Mouse (Mus musculus): ENCODE measurements around the gene Clba1. TPM values are rescaled to one million over a fixed set of nuclear protein-coding genes. Genes with fewer than 3 reads are reported as not detected.
A peak's percentile ranks its signal among the peaks of the same experiment; 100 is the strongest.

Clba1 gene
- polyA plus RNA-seq, 1 experiment from 2014 or later: 11.9 TPM

GRCm38 (mm10) chr12:112769031-112769430 is 39.7 kb upstream of the Clba1 start:
- ATAC-seq (replicated peaks; ENCODE audit: low FRiP score): no peak
- Histone ChIP-seq H3K9ac (no peak overlapping the region), H3K9me3 (replicated peaks) (no peaks in the 10 kb centered on the region), H3K4me2 (no peak overlapping the region), H3K27ac (no peak overlapping the region), H3K4me1 (no peaks in the 10 kb centered on the region), H3K4me3 (replicated peaks) (no peak overlapping the region), H3K36me3 (no peaks in the 10 kb centered on the region), H3K27me3 (no peaks in the 10 kb centered on the region)
- 84% methylated on average over 6 of the region's 6 CpGs for WGBS

DNA sequence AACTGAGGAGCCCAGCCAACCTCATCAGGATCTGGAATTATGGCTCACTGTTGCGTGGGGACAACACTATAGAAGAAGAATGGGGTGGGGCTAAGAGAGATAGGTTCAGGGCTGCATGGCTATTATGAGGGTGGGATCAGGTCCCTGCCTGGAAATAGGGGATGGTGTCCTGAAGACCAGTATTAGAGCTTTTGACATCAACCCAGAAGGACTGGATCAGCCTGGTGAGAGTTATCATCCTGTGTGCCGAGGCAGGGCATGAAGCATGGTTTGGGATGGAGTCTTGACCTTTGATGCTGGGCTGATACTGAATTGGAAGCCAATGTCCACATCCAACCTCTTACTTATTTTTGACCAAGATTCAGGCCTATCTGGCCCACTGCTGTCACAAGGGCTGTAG is 39.0 kb upstream of the Clba1 start:
- Histone ChIP-seq H3K27ac (no peak overlapping the region), H3K4me3 (replicated peaks) (no peak overlapping the region), H3K4me1 (no peaks in the 10 kb centered on the region), H3K9me3 (replicated peaks) (no peaks in the 10 kb centered on the region), H3K9ac (no peak overlapping the region), H3K36me3 (no peaks in the 10 kb centered on the region), H3K4me2 (no peak overlapping the region), H3K27me3 (no peaks in the 10 kb centered on the region)
- ATAC-seq (replicated peaks; ENCODE audit: low FRiP score): no peak
- 93% methylated on average over 2 of the region's 2 CpGs for WGBS

DNA sequence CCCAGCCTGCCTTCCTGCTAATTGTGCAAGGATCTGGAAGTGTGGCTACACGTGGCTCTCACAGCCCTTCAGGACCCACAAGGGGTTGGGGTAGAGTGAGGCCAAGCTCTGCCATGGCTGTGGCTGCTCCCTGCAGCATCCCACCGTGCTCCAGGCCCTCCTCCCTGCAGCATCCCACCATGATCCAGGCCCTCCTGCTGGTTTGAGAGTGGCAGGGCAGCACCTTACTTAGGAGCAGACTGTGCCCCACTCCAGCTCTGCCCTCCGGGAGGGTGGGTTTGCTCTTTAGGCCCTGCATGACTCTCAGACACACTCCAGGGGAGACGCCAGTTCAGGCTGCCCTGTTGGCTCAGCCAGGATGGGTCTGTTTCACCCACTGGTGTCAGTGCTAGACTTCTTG is 38.3 kb upstream of the Clba1 start:
- Histone ChIP-seq H3K27ac (no peak overlapping the region), H3K4me3 (replicated peaks) (no peak overlapping the region), H3K27me3 (no peaks in the 10 kb centered on the region), H3K36me3 (no peaks in the 10 kb centered on the region), H3K9ac (no peak overlapping the region), H3K9me3 (replicated peaks) (no peaks in the 10 kb centered on the region), H3K4me2 (no peak overlapping the region), H3K4me1 (no peaks in the 10 kb centered on the region)
- no peak for ATAC-seq (replicated peaks; ENCODE audit: low FRiP score)
- WGBS: 79% methylated on average over 4 of the region's 4 CpGs

- H3K4me1 ChIP-seq: no peaks in the 10 kb centered on the region
- no peak overlapping the region for H3K27ac ChIP-seq
- 0 out of 2 replicates have a peak, but pooled peaks cover 3% of the 10 kb centered on the region for H3K9me3 ChIP-seq (replicated peaks)
- no peak overlapping the region for H3K4me2 ChIP-seq
- no peaks in the 10 kb centered on the region for H3K27me3 ChIP-seq
- H3K36me3 ChIP-seq: no peaks in the 10 kb centered on the region
- H3K9ac ChIP-seq: no peak overlapping the region
- H3K4me3 ChIP-seq (replicated peaks): no peak overlapping the region
- ATAC-seq (replicated peaks; ENCODE audit: low FRiP score): no peak
- WGBS: 91% methylated on average over 14 of the region's 14 CpGs
Observed at GRCm38 (mm10) chr12:112772306-112772705, 36.4 kb upstream of the Clba1 start.

DNA sequence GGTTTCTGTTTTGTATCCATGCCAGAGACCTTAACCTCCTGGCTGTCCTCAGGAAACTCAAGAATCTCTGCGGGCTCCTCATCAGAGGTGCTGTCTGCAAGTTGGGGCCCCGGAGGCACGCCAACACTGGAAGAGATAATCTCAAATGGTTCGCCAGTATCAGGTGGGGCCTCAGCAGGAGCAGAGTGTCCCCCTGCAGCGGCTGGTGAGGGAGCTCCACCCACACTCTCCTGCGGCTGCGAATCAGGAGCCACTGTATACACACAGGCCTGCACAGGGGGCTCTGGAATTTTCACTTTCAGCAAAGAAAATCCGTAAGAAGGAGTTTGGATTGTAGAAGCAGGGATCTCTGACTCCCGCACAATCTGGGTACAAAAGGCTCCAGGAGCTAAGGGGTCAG is 35.4 kb upstream of the Clba1 start:
- Histone ChIP-seq H3K27ac (no peak overlapping the region), H3K36me3 (no peaks in the 10 kb centered on the region), H3K9ac (no peak overlapping the region), H3K4me2 (no peak overlapping the region), H3K27me3 (no peaks in the 10 kb centered on the region), H3K9me3 (replicated peaks) (0 out of 2 replicates have a peak, but pooled peaks cover 3% of the 10 kb centered on the region), H3K4me1 (no peaks in the 10 kb centered on the region), H3K4me3 (replicated peaks) (no peak overlapping the region)
- 50% methylated on average over 9 of the region's 9 CpGs for WGBS
- ATAC-seq (replicated peaks; ENCODE audit: low FRiP score): no peak

DNA sequence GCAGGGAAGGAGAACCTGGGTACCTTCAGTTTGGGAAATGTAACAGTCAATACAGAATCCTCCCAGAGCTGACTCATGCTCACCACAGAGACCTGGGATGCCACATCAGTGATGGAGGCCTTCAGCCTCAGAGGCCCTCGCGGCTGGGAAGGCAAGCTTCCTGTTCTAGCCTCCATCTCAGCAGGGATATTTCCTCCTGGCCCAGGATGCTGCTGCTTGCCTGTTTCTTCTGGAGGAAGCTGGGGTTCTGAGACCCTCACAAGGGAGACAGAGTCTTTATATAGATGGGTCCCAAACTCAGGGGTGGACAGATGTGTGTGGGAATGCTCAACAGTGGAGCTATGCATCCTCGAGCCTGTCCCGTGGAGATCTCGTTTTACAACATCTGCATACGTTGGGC is 34.7 kb upstream of the Clba1 start:
- no peaks in the 10 kb centered on the region for H3K27me3 ChIP-seq
- no peak overlapping the region for H3K4me2 ChIP-seq
- H3K36me3 ChIP-seq: no peaks in the 10 kb centered on the region
- no peak overlapping the region for H3K27ac ChIP-seq
- H3K4me1 ChIP-seq: no peaks in the 10 kb centered on the region
- no peak for ATAC-seq (replicated peaks; ENCODE audit: low FRiP score)
- no peak overlapping the region for H3K9ac ChIP-seq
- no peak overlapping the region for H3K4me3 ChIP-seq (replicated peaks)
- 75% methylated on average over 6 of the region's 6 CpGs for WGBS
- H3K9me3 ChIP-seq (replicated peaks): 0 out of 2 replicates have a peak, but pooled peaks cover 3% of the 10 kb centered on the region

- WGBS: 90% methylated on average over 10 of the region's 10 CpGs
Observed at GRCm38 (mm10) chr12:112774481-112774880, 34.3 kb upstream of the Clba1 start.

DNA sequence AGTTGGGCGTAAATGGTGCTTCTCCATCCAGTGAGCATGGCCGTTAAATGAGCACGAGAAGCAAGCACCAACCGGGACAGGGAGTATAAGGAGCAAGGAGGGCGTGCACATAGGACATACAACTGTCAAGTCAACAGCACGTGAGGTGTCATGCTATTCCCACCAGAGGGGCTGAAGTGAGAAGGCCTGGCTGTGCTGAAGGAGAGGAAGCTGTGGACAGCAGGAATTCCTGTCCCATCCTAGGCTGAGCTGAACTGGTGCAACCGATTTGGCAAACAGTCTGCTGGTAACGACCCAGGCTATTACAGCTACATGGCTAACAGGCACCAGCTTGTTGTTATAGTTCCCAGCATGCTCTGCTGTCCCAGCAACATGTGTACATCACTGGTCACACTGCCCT is 17.7 kb upstream of the Clba1 start:
- no peak for ATAC-seq (replicated peaks; ENCODE audit: low FRiP score)
- WGBS: 58% methylated on average over 8 of the region's 8 CpGs

More at GRCm38 (mm10) chr12:112774481-112774880, 34.3 kb upstream of the Clba1 start:
- Histone ChIP-seq H3K4me2 (no peak overlapping the region), H3K9me3 (replicated peaks) (0 out of 2 replicates have a peak, but pooled peaks cover 3% of the 10 kb centered on the region), H3K27ac (no peak overlapping the region), H3K36me3 (no peaks in the 10 kb centered on the region), H3K9ac (no peak overlapping the region), H3K4me1 (no peaks in the 10 kb centered on the region), H3K4me3 (replicated peaks) (no peak overlapping the region), H3K27me3 (no peaks in the 10 kb centered on the region)
- no peak for ATAC-seq (replicated peaks; ENCODE audit: low FRiP score)

GRCm38 (mm10) chr12:112793601-112794355 is 15.0 kb upstream of the Clba1 start:
- H3K4me1 ChIP-seq: peaks cover 41% of the 10 kb centered on the region
- 0 out of 2 replicates have a peak overlapping the region, but pooled peaks have one; percentile 27 for H3K27ac ChIP-seq
- H3K27me3 ChIP-seq: peaks cover 8% of the 10 kb centered on the region; the same call in 1 of the 2 replicates
- no peaks in the 10 kb centered on the region for H3K9me3 ChIP-seq (replicated peaks)
- WGBS: 75% methylated on average over 13 of the region's 13 CpGs
- H3K4me2 ChIP-seq: no peak overlapping the region
- no peak overlapping the region for H3K4me3 ChIP-seq (replicated peaks)
- ATAC-seq (replicated peaks; ENCODE audit: low FRiP score): no peak
- no peaks in the 10 kb centered on the region for H3K36me3 ChIP-seq
- H3K9ac ChIP-seq: no peak overlapping the region

More for the DNA sequence above, 17.7 kb upstream of the Clba1 start:
- Histone ChIP-seq H3K9ac (no peak overlapping the region), H3K9me3 (replicated peaks) (no peaks in the 10 kb centered on the region), H3K4me3 (replicated peaks) (no peak overlapping the region), H3K27ac (no peak overlapping the region), H3K4me1 (peaks cover 22% of the 10 kb centered on the region), H3K4me2 (no peak overlapping the region), H3K36me3 (no peaks in the 10 kb centered on the region), H3K27me3 (no peaks in the 10 kb centered on the region)

- Histone ChIP-seq H3K4me3 (replicated peaks) (no peak overlapping the region), H3K9me3 (replicated peaks) (no peaks in the 10 kb centered on the region), H3K4me2 (no peak overlapping the region), H3K27ac (0 out of 2 replicates have a peak overlapping the region, but pooled peaks have one; percentile 27), H3K36me3 (no peaks in the 10 kb centered on the region), H3K9ac (no peak overlapping the region), H3K4me1 (peaks cover 43% of the 10 kb centered on the region), H3K27me3 (peaks cover 14% of the 10 kb centered on the region; the same call in 1 of the 2 replicates)
- WGBS: 25% methylated on average over 7 of the region's 7 CpGs
- ATAC-seq (replicated peaks; ENCODE audit: low FRiP score): no peak
Observed at GRCm38 (mm10) chr12:112794356-112794816, 14.4 kb upstream of the Clba1 start.

DNA sequence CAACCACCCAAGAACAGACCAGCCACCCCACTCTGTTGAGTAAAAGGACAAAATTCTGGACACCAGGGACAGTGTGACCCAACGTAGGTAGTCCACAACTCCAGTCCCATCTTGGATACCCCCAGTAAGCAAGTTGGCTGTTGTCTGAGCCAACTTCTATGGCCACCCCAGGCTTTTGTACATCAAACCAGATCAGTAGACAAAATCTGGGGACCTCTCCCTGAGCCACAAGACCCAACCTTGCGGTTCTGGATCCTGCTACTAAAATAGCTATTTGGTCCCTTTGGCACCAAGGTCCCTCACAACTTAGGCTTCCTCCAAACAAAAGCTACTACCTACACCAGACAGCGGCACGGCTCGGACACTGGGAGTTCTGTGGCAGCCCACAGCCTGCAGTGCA is 13.7 kb upstream of the Clba1 start:
- 91% methylated on average over 5 of the region's 5 CpGs for WGBS
- H3K27ac ChIP-seq: no peak overlapping the region
- peaks cover 19% of the 10 kb centered on the region; the same call in 1 of the 2 replicates for H3K27me3 ChIP-seq
- H3K4me2 ChIP-seq: no peak overlapping the region
- H3K4me3 ChIP-seq (replicated peaks): no peak overlapping the region
- H3K36me3 ChIP-seq: no peaks in the 10 kb centered on the region
- peaks cover 43% of the 10 kb centered on the region for H3K4me1 ChIP-seq
- no peak for ATAC-seq (replicated peaks; ENCODE audit: low FRiP score)
- H3K9me3 ChIP-seq (replicated peaks): no peaks in the 10 kb centered on the region
- H3K9ac ChIP-seq: no peak overlapping the region

DNA sequence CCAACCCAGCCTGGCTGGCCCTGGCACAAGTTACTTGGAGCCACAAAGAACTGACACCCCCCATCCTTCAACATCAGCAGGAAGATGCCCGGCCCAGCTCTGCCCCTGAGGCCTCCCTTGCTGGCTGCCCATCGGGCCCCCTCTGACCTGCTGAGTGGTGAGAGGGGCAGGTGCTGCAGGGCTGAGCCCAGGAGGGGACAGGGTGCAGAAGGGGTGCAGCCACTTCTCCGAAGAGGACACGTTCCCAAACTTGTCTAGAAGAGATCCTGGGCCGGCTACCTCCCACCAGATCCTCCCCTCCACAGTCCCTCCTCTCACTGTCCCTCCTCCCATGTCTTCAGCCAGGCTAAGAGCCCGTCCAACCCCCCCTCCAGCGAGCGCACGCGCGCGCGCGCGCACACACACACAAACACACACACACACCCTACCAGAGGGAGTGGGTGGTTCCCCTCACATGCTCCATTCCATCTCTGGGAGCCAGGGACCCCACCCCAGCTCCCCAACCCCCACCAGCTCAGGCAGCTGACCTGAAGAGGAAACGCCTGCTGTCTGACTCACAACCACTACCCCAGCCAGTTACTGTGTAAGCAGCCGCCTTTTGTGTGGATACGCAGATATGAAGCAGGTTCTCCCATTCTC is 13.2 kb upstream of the Clba1 start:
- Histone ChIP-seq H3K36me3 (no peaks in the 10 kb centered on the region), H3K9ac (no peak overlapping the region), H3K4me1 (peaks cover 48% of the 10 kb centered on the region), H3K4me3 (replicated peaks) (no peak overlapping the region), H3K27ac (no peak overlapping the region), H3K9me3 (replicated peaks) (no peaks in the 10 kb centered on the region), H3K4me2 (peak overlapping the region; percentile 21; the same call in 1 of the 2 replicates), H3K27me3 (peaks cover 24% of the 10 kb centered on the region)
- 59% methylated on average over 18 of the region's 18 CpGs for WGBS
- no peak for ATAC-seq (replicated peaks; ENCODE audit: low FRiP score)

Data from kidney, embryonic 15.5 days (tissue).